Mouse (Mus musculus): ENCODE results near the gene Olfr479.

DNA sequence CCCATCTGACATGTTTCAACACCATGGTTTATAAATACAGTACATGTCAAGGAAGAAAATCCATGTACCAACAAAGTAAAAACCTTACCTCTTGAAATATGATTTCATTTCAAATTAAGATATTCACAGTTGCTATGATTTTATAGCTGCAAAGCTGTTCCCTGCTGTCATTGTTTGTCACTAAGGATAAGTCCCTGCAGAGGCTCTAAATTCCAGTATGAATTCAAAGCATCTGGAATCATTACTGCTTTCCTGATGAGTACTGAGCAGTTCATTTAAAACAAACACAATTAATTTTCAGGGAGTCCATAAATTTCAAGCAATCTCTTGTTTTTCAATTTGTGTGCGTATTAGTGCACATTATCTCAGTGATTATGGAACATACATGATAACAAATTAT lies 47.0 kb downstream of the Olfr479 start, which contains the start of gene Olfr482:
- TF ChIP-seq CTCF (IDR thresholded peaks at IDR 0.05; ENCODE audit: control insufficient read depth, insufficient read depth, insufficient replicate concordance, low read depth, low read length): no peak
- TF ChIP-seq POLR2A (IDR thresholded peaks at IDR 0.05; ENCODE audit: control insufficient read depth, low read depth, low read length): no peak

Measured in testis, adult 2 months (tissue).